Mouse (Mus musculus): ENCODE results near the gene Cd1d1.
A peak's percentile ranks its signal among the peaks of the same experiment; 100 is the strongest.

Cd1d1 gene

GRCm38 (mm10) chr3:86960656-86961394 lies 38.4 kb downstream of the Cd1d1 start:
- peak; percentile 71 for DNase-seq

DNA sequence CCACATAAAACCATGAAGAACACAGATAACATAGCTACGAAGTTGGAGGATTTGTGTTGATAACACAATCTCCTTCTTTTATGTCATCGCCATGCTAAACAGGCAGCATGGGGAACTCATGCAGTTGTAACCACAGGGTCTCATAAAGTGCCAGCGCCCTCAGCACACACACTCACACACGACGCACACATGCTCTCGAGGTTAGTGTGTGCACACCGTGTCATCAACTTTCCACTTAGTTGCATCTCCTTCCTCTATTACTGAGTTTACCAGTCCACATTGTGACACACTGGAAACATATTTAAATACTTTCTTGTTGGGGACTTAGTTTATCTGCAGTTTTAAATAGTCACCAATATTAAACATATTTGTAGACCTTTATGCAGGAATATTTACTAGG lies 40.2 kb downstream of the Cd1d1 start:
- DNase-seq = no peak

- DNase-seq = no peak
Observed at GRCm38 (mm10) chr3:86955376-86955775, 43.9 kb downstream of the Cd1d1 start.

DNA sequence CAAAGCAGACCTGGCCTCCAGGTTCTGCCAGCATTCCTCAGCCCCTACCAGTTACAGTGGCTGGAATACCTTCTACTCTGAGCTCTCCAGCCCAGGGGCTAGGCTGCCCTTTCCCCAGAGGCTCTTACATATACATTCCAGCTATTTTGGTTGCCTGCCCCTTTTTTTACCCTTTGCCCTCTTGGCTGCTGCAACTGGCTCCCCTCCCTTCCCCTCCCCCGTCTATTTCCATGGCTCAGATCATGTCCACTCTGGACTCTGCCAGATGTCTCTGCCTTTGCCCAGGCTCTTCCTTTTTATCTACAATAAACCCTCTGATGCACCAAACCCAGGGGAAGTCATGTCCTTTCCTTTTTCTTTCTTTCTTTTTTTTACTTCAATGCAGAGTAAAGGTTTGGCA lies 44.7 kb downstream of the Cd1d1 start:
- DNase-seq = no peak

GRCm38 (mm10) chr3:86953819-86954218 lies 45.4 kb downstream of the Cd1d1 start:
- no peak for DNase-seq

- no peak for DNase-seq
Observed at GRCm38 (mm10) chr3:86950652-86951051, 48.6 kb downstream of the Cd1d1 start.
